Mouse (Mus musculus) neural tube, embryonic 13.5 days (tissue): Measurements from ENCODE around the gene Tex30. TPM values are rescaled to one million over a fixed set of nuclear protein-coding genes. Genes with fewer than 3 reads are reported as not detected.

Experiments used
- polyA plus RNA-seq: library from polyadenylated mRNA; unstranded; fragments of >200 nt; fragmentation: Nextera tagmentation; extraction: Ambion mirVana; gene quantifications from 2 replicates; pipeline ENCODE4 v1.2.1, GENCODE M21; 2015

The Tex30 gene
- polyA plus RNA-seq, 1 experiment from 2014 or later = 49.1 TPM

Other genes starting within 250 kb of the Tex30 start
- gene Tpp2, start 168.8 kb downstream of the Tex30 start, polyA plus RNA-seq = 69.2 and 70.2 TPM in 2 replicates
- gene Mettl21c, start 82.4 kb downstream of the Tex30 start, polyA plus RNA-seq = 1.0 and 1.1 TPM in 2 replicates
- gene Gm8251, start 40.5 kb downstream of the Tex30 start, polyA plus RNA-seq = 0.06 TPM in 1 of 2 replicates, not detected in the other
- 30.0 and 35.2 TPM in 2 replicates for gene Kdelc1, start 16.4 kb upstream of the Tex30 start, polyA plus RNA-seq
- gene Bivm, start 16.5 kb upstream of the Tex30 start, polyA plus RNA-seq = 31.3 and 32.3 TPM in 2 replicates
- 33.1 and 33.6 TPM in 2 replicates for gene Ercc5, start 45.3 kb upstream of the Tex30 start, polyA plus RNA-seq
- not detected in 2 replicates for gene Mettl21e, start 116.5 kb upstream of the Tex30 start, polyA plus RNA-seq